Mouse (Mus musculus): Measurements from ENCODE around the gene Rhox6.
A peak's percentile ranks its signal among the peaks of the same experiment; 100 is the strongest.
"Not testable (repeated sequence)": the region's sequence is repeated elsewhere in the genome, so short reads cannot be mapped to it uniquely, and the experiment has no call there.

Rhox6 gene

DNA sequence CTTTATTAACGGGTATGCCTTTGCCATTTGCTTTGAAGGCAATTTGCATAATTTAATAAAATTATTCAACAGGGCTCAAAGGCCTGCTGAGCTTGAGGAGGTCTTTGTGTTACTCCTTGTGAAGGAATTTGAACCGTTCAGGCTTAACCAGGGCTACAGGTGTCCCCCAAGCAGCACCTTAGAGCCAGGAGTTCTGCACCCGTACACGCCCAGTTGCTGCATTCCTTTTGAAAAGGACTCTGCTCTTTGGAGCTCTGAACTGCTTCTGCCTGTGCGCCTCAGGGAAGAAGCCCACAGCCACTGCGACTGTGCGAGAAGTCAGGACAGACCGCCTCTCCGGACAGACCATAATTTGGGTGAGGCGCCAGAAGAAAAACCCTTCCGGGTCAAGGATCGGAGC, at the start of gene Rhox6:
Gene Rhox6 (plus strand): TSS at position 301 of the 400 bp plus-strand sequence.
- DNase-seq (ENCODE audit: low spot score in 2 of 2) = not testable (repeated sequence)

DNA sequence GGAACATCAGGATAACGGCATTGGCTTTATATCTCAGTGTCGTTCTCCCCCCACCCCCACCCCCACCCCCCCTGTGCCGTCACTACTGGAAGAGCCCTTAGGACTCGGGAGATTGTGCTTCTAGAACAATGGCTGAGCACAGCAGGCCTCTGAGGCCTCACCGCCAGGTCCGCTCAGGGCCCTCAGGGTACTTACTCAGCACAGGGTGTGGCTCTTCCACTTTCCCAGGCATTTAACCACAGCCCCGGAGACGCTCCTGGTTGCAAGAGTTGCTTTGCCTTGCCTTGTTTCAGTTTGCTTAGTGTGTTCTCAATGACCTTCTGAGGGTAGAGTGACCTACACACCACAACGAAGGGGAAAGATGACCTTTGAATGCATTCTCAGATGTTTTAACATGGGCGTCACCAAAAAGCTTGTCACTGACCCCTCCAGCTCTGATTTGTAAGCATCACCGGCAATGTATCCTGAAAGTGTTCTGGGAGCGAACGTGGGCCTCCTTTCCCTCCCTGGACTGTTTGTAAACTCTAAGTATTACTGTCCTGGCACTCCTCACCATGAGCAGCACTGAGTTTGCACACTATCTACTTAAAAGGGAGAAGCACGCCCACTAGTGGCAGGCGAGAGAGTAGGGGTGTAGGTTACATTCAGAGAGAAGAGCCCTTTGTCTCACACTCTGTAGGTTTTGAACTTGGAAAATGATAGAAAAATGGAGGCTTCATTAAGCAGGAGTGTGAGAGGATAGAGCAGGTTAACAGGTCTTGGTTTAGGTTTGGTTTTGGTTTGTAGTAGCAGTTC, 19.2 kb upstream of the Rhox6 start:
- DNase-seq (ENCODE audit: low spot score in 2 of 2) = no peak

DNA sequence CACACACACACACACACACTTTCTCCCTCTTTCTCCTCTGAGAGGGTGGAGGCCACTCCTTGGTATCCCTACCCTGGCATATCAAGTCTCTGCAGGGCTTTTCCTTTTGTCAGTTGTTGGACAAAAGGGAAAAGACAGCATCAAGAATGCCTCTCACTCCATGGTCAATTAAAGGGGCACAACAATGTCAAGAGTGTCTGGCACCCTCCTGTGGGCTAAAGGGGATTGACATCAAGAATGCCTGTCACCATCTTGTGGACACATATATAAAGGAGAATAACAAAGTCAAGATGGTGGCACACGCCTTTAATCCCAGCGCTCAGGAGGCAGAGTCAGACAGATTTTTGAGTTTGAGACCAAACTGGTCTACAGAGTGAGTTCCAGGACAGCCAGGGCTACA, 17.3 kb upstream of the Rhox6 start:
- no peak for DNase-seq (ENCODE audit: low spot score in 2 of 2)

DNA sequence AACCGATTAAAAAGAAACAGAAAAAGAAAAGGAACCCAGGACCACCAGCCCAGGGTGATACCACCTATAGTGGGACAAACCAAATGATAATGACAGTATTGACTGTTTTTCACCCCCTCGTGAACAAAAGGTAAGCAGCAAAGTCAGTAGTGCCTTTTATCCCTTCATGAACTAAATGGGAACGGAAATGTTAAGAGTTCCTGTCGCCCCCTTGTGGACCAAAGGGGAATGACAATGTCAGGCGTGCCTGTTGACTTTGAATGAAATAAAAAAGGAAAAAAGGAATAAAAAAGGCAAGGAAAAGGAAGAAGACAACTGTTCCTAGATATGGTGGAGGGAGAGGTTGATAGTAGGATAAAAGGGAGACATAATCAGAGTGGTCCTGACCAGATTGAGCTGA, 15.5 kb upstream of the Rhox6 start:
- DNase-seq (ENCODE audit: low spot score in 2 of 2) = no peak

DNA sequence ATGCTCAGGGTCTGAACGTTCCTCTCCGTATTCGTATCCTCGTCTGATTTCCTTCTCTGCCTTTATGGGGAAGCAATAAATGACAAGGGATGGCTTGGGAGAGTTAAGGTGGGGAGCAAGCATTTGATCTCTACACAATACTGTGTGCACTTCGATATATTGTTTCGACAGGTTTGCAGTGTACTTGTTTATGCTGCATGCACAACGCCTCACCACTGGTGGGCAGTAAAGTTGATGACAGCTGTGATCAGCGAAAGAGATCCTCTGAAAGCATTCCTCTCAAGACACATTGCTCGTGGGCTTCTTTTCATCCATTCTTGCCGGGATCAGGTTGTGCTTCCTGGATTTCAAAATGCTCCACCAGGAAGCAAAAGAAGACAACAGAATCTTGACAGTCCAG, 11.0 kb upstream of the Rhox6 start:
- peak in 1 of 2 experiments; percentile 3 for DNase-seq (ENCODE audit: low spot score in 2 of 2)

DNA sequence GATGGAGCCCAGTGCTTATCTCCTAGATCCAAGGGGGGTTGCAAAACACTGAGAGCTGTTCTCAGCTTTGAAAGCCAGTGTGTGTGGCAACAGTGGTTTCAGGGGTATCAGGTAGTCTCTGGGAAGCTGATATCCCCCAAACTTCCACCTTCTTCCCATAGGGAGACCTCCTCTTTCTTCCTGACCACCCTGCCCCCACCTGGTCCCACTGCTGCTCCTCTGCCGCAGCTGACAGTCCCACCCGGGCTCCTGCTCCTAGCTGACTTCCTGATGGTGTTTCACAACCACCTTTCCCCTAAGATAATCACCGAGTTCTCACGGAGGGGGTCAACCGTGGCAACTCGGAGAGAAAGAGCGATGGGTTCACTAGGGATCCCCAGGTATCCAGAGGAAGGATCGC, 4.7 kb downstream of the Rhox6 start, which contains the start of gene Rhox7a:
Gene Rhox7a (plus strand): TSS at position 301 of the 400 bp plus-strand sequence.
- DNase-seq (ENCODE audit: low spot score in 2 of 2) = not testable (repeated sequence)

DNA sequence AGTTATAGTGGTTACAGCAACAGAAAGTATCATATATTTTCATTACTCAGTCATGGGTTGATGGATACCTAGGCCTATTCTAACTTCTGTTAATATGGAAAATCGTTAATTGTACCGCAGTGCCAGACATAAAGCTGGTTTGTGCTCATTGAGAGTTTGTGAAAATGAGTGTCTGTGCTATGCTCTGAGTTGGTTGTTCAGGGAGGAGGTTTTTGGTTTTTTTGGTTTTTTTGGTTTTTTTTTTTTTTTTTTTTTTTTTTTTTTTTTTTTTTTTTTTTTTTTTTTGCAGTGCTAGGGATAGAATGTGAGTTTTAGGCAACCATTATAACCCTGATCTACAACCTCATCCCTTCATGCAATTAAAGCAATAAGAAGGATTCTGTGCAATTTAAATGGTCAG, 44.9 kb downstream of the Rhox6 start:
- DNase-seq (ENCODE audit: low spot score in 2 of 2) = no peak

DNA sequence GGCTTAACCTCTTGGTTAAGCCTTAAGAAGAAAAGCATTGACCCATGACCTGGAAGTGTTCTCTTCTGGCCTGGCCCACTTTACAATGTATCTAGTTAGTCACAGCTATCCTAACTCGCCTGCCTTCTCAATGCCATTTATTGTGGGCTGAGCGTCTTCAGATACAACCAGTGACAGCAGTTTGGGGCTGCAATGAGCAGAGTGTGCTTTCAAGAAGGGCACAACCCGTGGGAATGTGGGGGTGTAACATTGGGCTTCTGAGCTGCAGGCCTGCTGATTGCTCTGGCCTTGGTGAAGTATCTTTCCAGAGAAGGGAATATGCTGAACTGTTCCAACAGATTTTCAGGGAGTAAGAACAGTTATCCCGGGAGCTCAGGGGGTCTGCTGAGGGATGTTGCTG, 52.1 kb downstream of the Rhox6 start, which contains the start of gene Rhox8:
Gene Rhox8 (minus strand): TSS at position 101 of the 400 bp plus-strand sequence.
- no peak for DNase-seq (ENCODE audit: low spot score in 2 of 2)
